Mouse (Mus musculus): Measurements from ENCODE around the gene Tmem79. TPM values are rescaled to one million over a fixed set of nuclear protein-coding genes. Genes with fewer than 3 reads are reported as not detected.

The Tmem79 gene
- polyA plus RNA-seq (2017; shearing (Covaris generic)) = 1.4 TPM

GRCm38 (mm10) chr3:88336058-88337013 lies at the start of gene Tmem79, which contains the start of gene Smg5:
Gene Tmem79 (minus strand): TSS chr3:88336148.
Gene Smg5 (plus strand): TSS chr3:88336260.

GRCm38 (mm10) chr3:88384364-88384763 lies 48.4 kb upstream of the Tmem79 start, which contains the start of gene Bglap:
Gene Bglap (minus strand): TSS chr3:88384464.

GRCm38 (mm10) chr3:88378599-88378998 lies 42.7 kb upstream of the Tmem79 start, which contains the start of gene Bglap2:
Gene Bglap2 (minus strand): TSS chr3:88378699.

GRCm38 (mm10) chr3:88372643-88373042 lies 36.7 kb upstream of the Tmem79 start, which contains the start of gene Bglap3:
Gene Bglap3 (minus strand): TSS chr3:88372743.

GRCm38 (mm10) chr3:88364337-88364736 lies 28.4 kb upstream of the Tmem79 start, which contains the start of gene Paqr6:
Gene Paqr6 (plus strand): TSS chr3:88364584.

GRCm38 (mm10) chr3:88324951-88325405 lies 11.0 kb downstream of the Tmem79 start, which contains the start of gene Glmp:
Gene Glmp (plus strand): TSS chr3:88325023.

GRCm38 (mm10) chr3:88296561-88297318 lies 39.2 kb downstream of the Tmem79 start, which contains the start of the genes Tsacc and Cct3:
Gene Tsacc (minus strand): TSS chr3:88296999.
Gene Cct3 (plus strand): TSS chr3:88297116.

GRCm38 (mm10) chr3:88287110-88287509 lies 48.8 kb downstream of the Tmem79 start, which contains the start of gene Gm38392:
Gene Gm38392 (minus strand): TSS chr3:88287210.

Other genes starting within 250 kb of the Tmem79 start
- 27.2 TPM for gene Mef2d, start 193.8 kb downstream of the Tmem79 start, polyA plus RNA-seq (2017; shearing (Covaris generic))
- gene Rhbg, start 81.4 kb downstream of the Tmem79 start, polyA plus RNA-seq (2017; shearing (Covaris generic)) = not detected
- not detected for gene Gm38392, start 48.9 kb downstream of the Tmem79 start, polyA plus RNA-seq (2017; shearing (Covaris generic))
- 11.0 TPM for gene Tsacc, start 39.1 kb downstream of the Tmem79 start, polyA plus RNA-seq (2017; shearing (Covaris generic))
- gene Cct3, start 39.0 kb downstream of the Tmem79 start, polyA plus RNA-seq (2017; shearing (Covaris generic)) = 376 TPM
- 422 TPM for gene Glmp, start 11.1 kb downstream of the Tmem79 start, polyA plus RNA-seq (2017; shearing (Covaris generic))
- 53.1 TPM for gene Smg5, start 112 bp upstream of the Tmem79 start, polyA plus RNA-seq (2017; shearing (Covaris generic))
- gene Paqr6, start 28.4 kb upstream of the Tmem79 start, polyA plus RNA-seq (2017; shearing (Covaris generic)) = not detected
- gene Bglap3, start 36.6 kb upstream of the Tmem79 start, polyA plus RNA-seq (2017; shearing (Covaris generic)) = not detected
- gene Bglap2, start 42.6 kb upstream of the Tmem79 start, polyA plus RNA-seq (2017; shearing (Covaris generic)) = not detected
- not detected for gene Bglap, start 48.3 kb upstream of the Tmem79 start, polyA plus RNA-seq (2017; shearing (Covaris generic))
- 34.7 TPM for gene Pmf1, start 74.2 kb upstream of the Tmem79 start, polyA plus RNA-seq (2017; shearing (Covaris generic))
- 21.2 TPM for gene Slc25a44, start 89.0 kb upstream of the Tmem79 start, polyA plus RNA-seq (2017; shearing (Covaris generic))
- gene Sema4a, start 125.0 kb upstream of the Tmem79 start, polyA plus RNA-seq (2017; shearing (Covaris generic)) = 33.9 TPM
- gene Lmna, start 173.8 kb upstream of the Tmem79 start, polyA plus RNA-seq (2017; shearing (Covaris generic)) = 12.2 TPM
- 0.26 TPM for gene Mex3a, start 196.2 kb upstream of the Tmem79 start, polyA plus RNA-seq (2017; shearing (Covaris generic))
- gene Rab25, start 212.2 kb upstream of the Tmem79 start, polyA plus RNA-seq (2017; shearing (Covaris generic)) = not detected
- gene Lamtor2, start 216.9 kb upstream of the Tmem79 start, polyA plus RNA-seq (2017; shearing (Covaris generic)) = 198 TPM
- 49.3 TPM for gene Ubqln4, start 217.6 kb upstream of the Tmem79 start, polyA plus RNA-seq (2017; shearing (Covaris generic))
- 136 TPM for gene Ssr2, start 239.7 kb upstream of the Tmem79 start, polyA plus RNA-seq (2017; shearing (Covaris generic))

Measured in activated CD4-positive, CD25-positive, alpha-beta regulatory T cell, adult 9 weeks (primary cell).